Mouse (Mus musculus) inflammation-experienced regulatory T-cells, adult 16 weeks (primary cell): ENCODE data around the gene Rnaset2b. TPM values are rescaled to one million over a fixed set of nuclear protein-coding genes. Genes with fewer than 3 reads are reported as not detected.

Source experiments
- polyA plus RNA-seq: library from polyadenylated mRNA; unstranded; fragments of 100-300 nt; shearing (Covaris generic); gene quantifications from one replicate; pipeline ENCODE4 v1.2.1, GENCODE M21; 2017

Gene Rnaset2b
- polyA plus RNA-seq = 697 TPM

GRCm38 (mm10) chr17:6970334-6970733 lies at the start of gene Rnaset2b:
Gene Rnaset2b, plus strand, starts transcription at chr17:6970634.

GRCm38 (mm10) chr17:6947984-6948768 lies 22.3 kb upstream of the Rnaset2b start, which contains the start of gene Rsph3b:
Gene Rsph3b, minus strand, starts transcription at chr17:6948682.

GRCm38 (mm10) chr17:6960776-6961175 lies 9.7 kb upstream of the Rnaset2b start, which contains the start of gene Tagap1:
Gene Tagap1, minus strand, starts transcription at chr17:6961156.

GRCm38 (mm10) chr17:6978287-6979248 lies 8.1 kb downstream of the Rnaset2b start, which contains the start of gene Gm49721:
Gene Gm49721, plus strand, starts transcription at chr17:6978904.

GRCm38 (mm10) chr17:7025257-7025656 lies 54.8 kb downstream of the Rnaset2b start, which contains the start of gene Gm1604a:
Gene Gm1604a, plus strand, starts transcription at chr17:7025568.

Other genes starting within 250 kb of the Rnaset2b start
- gene Ezr, start 187.8 kb upstream of the Rnaset2b start, polyA plus RNA-seq = 386 TPM
- gene Rsph3b, start 22.0 kb upstream of the Rnaset2b start, polyA plus RNA-seq = 38.2 TPM
- 10.7 TPM for gene Tagap1, start 9.5 kb upstream of the Rnaset2b start, polyA plus RNA-seq
- 0.67 TPM for gene Gm49721, start 8.3 kb downstream of the Rnaset2b start, polyA plus RNA-seq
- not detected for gene Gm1604a, start 54.9 kb downstream of the Rnaset2b start, polyA plus RNA-seq
- gene Rps6ka2, start 199.5 kb downstream of the Rnaset2b start, polyA plus RNA-seq = 1.1 TPM